Mouse (Mus musculus) megakaryocyte, embryonic 14.5 days (primary cell): Measurements from ENCODE around the gene Aaed1. TPM values are rescaled to one million over a fixed set of nuclear protein-coding genes. Genes with fewer than 3 reads are reported as not detected.

Experiments
- H3K27me3 ChIP-seq: replicated peaks from 2 replicates; pipeline ENCODE3; 2012; ENCODE audit warnings: inconsistent platforms
- H3K36me3 ChIP-seq: replicated peaks from 2 replicates; pipeline ENCODE3; 2012; ENCODE audit warnings: low read length, inconsistent platforms, mixed read lengths
- H3K4me1 ChIP-seq: 2 replicates; pipeline ENCODE4 v1.6.1; 2012; ENCODE audit warnings: inconsistent platforms
- H3K4me3 ChIP-seq: replicated peaks from 2 replicates; pipeline ENCODE3; 2012; ENCODE audit warnings: moderate library complexity, mild to moderate bottlenecking, inconsistent platforms
- H3K9me3 ChIP-seq: 2 replicates; pipeline ENCODE4 v1.6.1; 2012; ENCODE audit warnings: inconsistent platforms
- FLI1 ChIP-seq: IDR thresholded peaks from 2 replicates; pipeline ENCODE4 v1.6.1; 2012; ENCODE audit warnings: low read length, inconsistent platforms, mixed read lengths
- GATA1 ChIP-seq: IDR thresholded peaks from 3 replicates; pipeline ENCODE4 v1.6.1; 2012; ENCODE audit warnings: mixed read lengths, low read length, inconsistent platforms, borderline replicate concordance
- polyA plus RNA-seq: library from polyadenylated mRNA; stranded (reverse); fragments of >175 nt; gene quantifications from 2 replicates; pipeline ENCODE4 v1.2.3, GENCODE M21; 2012; ENCODE audit warnings: low replicate concordance; ENCODE audit not compliant: insufficient read depth

Gene Aaed1
- polyA plus RNA-seq, 1 experiment: 0.85 TPM

GRCm38 (mm10) chr13:64333102-64333501 lies 20.6 kb upstream of the Aaed1 start:
- Histone ChIP-seq H3K27me3 (no peaks in the 10 kb centered on the region), H3K4me1 (no peaks in the 10 kb centered on the region), H3K9me3 (no peaks in the 10 kb centered on the region), H3K4me3 (no peak overlapping the region), H3K36me3 (no peaks in the 10 kb centered on the region)
- TF ChIP-seq FLI1: no peak
- no peak for TF ChIP-seq GATA1

- H3K9me3 ChIP-seq: no peaks in the 10 kb centered on the region
- H3K27me3 ChIP-seq: no peaks in the 10 kb centered on the region
- H3K4me1 ChIP-seq: no peaks in the 10 kb centered on the region
- TF ChIP-seq FLI1 (no peak), GATA1 (no peak)
- no peaks in the 10 kb centered on the region for H3K36me3 ChIP-seq
- no peak overlapping the region for H3K4me3 ChIP-seq
Observed at GRCm38 (mm10) chr13:64332321-64332720, 19.8 kb upstream of the Aaed1 start.

GRCm38 (mm10) chr13:64322561-64323281 lies 10.2 kb upstream of the Aaed1 start:
- TF ChIP-seq GATA1: no peak
- TF ChIP-seq FLI1: no peak
- Histone ChIP-seq H3K4me3 (no peak overlapping the region), H3K9me3 (no peaks in the 10 kb centered on the region), H3K27me3 (no peaks in the 10 kb centered on the region), H3K4me1 (no peaks in the 10 kb centered on the region), H3K36me3 (no peaks in the 10 kb centered on the region)

GRCm38 (mm10) chr13:64320334-64320733 lies 7.8 kb upstream of the Aaed1 start:
- H3K4me1 ChIP-seq: peaks cover 3% of the 10 kb centered on the region; the same call in 1 of the 2 replicates
- H3K4me3 ChIP-seq: no peak overlapping the region
- no peaks in the 10 kb centered on the region for H3K36me3 ChIP-seq
- no peaks in the 10 kb centered on the region for H3K27me3 ChIP-seq
- TF ChIP-seq GATA1 (no peak), FLI1 (no peak)
- H3K9me3 ChIP-seq: no peaks in the 10 kb centered on the region

- Histone ChIP-seq H3K9me3 (no peaks in the 10 kb centered on the region), H3K4me3 (no peak overlapping the region), H3K27me3 (no peaks in the 10 kb centered on the region), H3K36me3 (no peaks in the 10 kb centered on the region), H3K4me1 (peaks cover 7% of the 10 kb centered on the region; the same call in 1 of the 2 replicates)
- TF ChIP-seq GATA1: no peak
Observed at GRCm38 (mm10) chr13:64319782-64320181, 7.3 kb upstream of the Aaed1 start.

GRCm38 (mm10) chr13:64318355-64318754 lies 5.8 kb upstream of the Aaed1 start:
- Histone ChIP-seq H3K27me3 (no peaks in the 10 kb centered on the region), H3K9me3 (no peaks in the 10 kb centered on the region), H3K4me1 (peaks cover 7% of the 10 kb centered on the region; the same call in 1 of the 2 replicates), H3K36me3 (no peaks in the 10 kb centered on the region), H3K4me3 (no peak overlapping the region)
- TF ChIP-seq FLI1 (no peak), GATA1 (no peak)

GRCm38 (mm10) chr13:64315483-64316050 lies 3.1 kb upstream of the Aaed1 start:
- peak overlapping the region; percentile 72 for H3K4me3 ChIP-seq
- no peaks in the 10 kb centered on the region for H3K27me3 ChIP-seq
- no peaks in the 10 kb centered on the region for H3K36me3 ChIP-seq
- peaks cover 18% of the 10 kb centered on the region for H3K4me1 ChIP-seq
- no peaks in the 10 kb centered on the region for H3K9me3 ChIP-seq
- no peak for TF ChIP-seq GATA1
- no peak for TF ChIP-seq FLI1

- no peak overlapping the region for H3K4me3 ChIP-seq
- TF ChIP-seq GATA1: no peak
- TF ChIP-seq FLI1: no peak
- H3K4me1 ChIP-seq: peaks cover 34% of the 10 kb centered on the region
- H3K36me3 ChIP-seq: no peaks in the 10 kb centered on the region
- no peaks in the 10 kb centered on the region for H3K27me3 ChIP-seq
- no peaks in the 10 kb centered on the region for H3K9me3 ChIP-seq
Observed at GRCm38 (mm10) chr13:64314041-64314440, 1.5 kb upstream of the Aaed1 start.

GRCm38 (mm10) chr13:64312916-64313289 lies 393 bp upstream of the Aaed1 start:
- TF ChIP-seq GATA1: no peak
- Histone ChIP-seq H3K36me3 (peaks cover 8% of the 10 kb centered on the region), H3K4me1 (peaks cover 41% of the 10 kb centered on the region), H3K27me3 (no peaks in the 10 kb centered on the region), H3K4me3 (peak overlapping the region; percentile 95), H3K9me3 (no peaks in the 10 kb centered on the region)

- Histone ChIP-seq H3K4me1 (peaks cover 50% of the 10 kb centered on the region), H3K27me3 (no peaks in the 10 kb centered on the region), H3K9me3 (no peaks in the 10 kb centered on the region), H3K4me3 (peak overlapping the region; percentile 95), H3K36me3 (peaks cover 20% of the 10 kb centered on the region)
- TF ChIP-seq GATA1 (no peak), FLI1 (no peak)
Observed at GRCm38 (mm10) chr13:64311266-64311665, 1.2 kb downstream of the Aaed1 start.
